Mouse (Mus musculus): ENCODE measurements around the gene Dennd5a.

Gene Dennd5a

DNA sequence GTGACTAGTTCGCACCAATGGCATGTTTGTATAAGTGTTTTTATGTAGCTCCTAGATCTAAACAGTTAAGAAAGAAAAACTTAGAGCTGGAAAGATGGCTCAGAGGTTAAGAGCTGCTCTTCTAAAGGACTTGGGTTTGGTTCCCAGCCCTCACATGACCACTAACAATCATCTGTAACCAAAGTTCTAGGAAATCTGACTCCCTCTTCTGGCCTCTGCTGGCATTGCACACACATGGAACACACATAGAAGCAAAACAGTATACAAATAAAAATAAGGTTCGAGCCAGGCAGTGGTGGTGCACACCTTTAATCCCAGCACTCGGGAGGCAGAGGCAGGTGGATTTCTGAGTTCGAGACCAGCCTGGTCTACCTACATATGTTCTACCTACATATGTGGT is 3.4 kb upstream of the Dennd5a start:
- no peak for DNase-seq

GRCm38 (mm10) chr7:109962596-109962995 is 2.3 kb upstream of the Dennd5a start:
- no peak for DNase-seq

DNA sequence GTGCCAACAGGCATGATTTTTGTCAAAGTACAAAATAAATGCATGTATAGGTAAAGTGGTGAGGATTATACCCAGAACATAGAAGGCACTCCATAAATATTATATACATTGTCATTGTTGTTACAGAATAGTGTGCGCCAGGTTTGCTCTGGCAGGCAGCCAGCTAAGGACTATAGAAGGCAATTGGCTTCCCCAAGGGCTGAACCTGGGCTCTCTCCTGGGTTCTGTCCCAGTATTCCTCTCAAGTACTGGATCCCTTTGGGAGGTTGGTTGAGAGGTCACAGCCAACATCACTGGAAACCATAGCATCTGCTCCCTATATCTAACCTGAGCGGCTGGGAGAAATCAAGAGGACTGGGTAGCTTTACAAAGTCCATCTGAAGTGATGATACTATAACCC is 1.3 kb upstream of the Dennd5a start:
- DNase-seq, result peak in 1 of 2 experiments; percentile 41

DNA sequence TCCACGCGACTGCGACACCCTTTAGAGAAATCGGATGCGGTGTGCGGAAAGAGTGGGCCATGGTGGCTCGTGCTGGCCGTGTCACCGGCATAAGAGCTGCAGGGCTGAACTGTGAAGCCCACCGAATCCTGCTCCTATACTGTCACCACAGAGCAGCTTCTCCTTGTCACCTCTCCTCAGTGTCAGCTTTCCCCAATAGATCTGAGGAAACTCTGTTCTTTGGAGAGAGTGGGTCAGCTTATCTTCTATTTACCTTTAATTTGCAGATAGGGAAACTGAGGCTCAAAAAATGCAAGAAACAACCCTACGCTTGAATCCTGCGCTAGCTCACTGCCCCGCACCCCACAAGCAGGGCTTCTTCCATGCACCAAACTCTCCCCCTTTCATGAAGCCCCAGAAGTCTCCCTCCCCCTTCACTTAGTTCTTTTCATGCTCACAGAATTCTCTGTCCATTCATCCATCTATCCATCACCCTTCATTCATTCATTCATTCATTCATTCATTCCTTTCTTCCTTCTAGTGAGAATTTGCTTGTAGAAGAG is 414 bp upstream of the Dennd5a start:
- no peak for DNase-seq

GRCm38 (mm10) chr7:109958843-109959715 is 1.2 kb downstream of the Dennd5a start:
- peak in 1 of 2 experiments; percentile 22 for DNase-seq

- no peak for DNase-seq
Measured at GRCm38 (mm10) chr7:109957996-109958789, 2.1 kb downstream of the Dennd5a start.

DNA sequence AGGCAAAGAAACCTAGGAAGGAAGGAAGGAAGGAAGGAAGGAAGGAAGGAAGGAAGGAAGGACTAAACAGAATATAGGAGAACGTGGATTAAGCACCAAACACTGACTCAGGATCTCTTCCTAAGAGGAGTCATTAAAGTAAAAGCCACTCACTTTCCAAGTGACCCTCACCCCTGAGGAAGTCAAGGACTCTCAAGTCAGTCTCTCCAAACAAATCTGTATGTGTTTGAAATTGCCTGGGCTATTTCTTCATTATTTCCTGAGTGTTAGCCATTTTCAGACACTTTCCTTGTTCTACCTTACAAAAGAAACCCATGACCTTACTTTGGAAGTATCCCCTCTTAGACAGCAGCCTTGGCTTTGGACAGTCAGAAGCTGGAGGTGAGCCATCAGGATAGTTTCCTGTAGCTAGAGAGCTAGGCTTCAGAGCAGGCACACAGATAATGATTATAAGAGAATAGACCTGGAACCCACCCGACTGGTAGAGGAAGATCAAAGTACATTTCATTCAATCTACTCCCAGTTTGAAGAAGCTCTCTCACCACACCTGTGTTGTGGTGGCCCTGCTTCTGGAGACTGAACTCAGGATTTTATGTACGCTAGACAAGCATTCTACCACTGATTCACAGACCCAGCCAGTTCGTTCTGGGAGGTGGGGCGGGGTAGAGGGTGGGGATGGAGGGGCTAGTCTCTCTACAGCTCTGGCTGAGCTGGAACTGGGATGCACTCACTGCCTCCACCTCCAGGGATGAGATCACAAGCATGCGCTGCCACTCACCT is 5.5 kb downstream of the Dennd5a start:
- DNase-seq, result no peak

DNA sequence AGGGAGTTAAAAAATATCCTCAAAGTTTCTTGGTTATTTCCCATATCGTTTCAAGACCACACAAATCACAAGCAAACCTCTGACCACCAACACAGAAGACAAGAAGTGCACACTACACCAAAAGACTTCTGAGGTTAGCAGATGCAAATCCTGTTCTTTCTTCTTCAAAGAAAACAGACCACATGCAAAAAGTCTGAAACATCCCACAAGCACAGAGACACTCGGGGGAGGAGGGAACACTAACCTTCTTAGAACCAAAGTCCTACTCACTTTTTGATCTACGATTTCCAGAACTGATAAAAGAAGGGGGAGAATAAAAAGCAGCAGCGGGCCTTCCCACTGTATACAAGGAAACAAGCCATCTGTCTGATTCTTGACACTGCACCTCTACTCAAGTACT is 9.0 kb downstream of the Dennd5a start:
- DNase-seq, result no peak

- no peak for DNase-seq
Measured at GRCm38 (mm10) chr7:109944421-109945034, 15.7 kb downstream of the Dennd5a start.

DNA sequence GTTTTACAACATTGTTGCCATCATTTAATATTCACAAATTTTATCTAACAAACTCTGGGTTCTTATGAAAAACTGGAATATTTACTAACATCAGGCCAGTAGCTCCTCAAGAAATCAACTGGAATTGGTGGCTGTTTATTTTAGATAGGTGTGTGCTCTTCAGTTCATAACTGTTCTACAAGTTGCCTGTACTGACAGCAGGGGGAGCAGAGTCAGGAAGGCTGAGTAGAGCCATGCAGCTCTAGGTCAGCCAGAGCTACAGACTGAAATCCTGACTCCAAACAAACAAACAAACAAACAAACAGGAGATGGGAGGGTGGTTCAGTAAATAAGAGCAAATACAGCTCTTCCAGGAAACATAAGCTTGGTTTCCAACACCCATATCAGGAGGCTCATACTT is 30.6 kb downstream of the Dennd5a start:
- DNase-seq, result no peak

DNA sequence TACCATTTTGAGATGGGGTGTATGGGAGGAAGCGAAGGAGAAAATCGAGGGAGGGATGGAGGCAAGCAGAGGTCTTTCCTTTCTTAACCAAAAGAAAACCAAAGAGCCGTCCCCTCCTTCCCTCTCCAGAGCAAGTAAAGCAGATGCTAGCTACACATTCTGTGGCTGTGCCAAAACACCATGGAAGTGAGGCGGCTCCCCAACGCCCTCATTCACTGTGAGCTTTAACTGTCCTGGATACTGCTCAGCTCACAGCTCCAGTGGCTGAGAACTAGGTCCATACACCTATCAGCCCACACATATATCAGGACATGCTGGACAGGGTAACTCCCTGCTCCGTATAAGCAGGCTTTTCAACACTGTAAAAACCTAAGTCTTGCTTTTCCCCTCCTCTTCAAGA is 31.9 kb downstream of the Dennd5a start:
- DNase-seq, result no peak

GRCm38 (mm10) chr7:109924965-109925364 is 35.3 kb downstream of the Dennd5a start:
- DNase-seq, result no peak

DNA sequence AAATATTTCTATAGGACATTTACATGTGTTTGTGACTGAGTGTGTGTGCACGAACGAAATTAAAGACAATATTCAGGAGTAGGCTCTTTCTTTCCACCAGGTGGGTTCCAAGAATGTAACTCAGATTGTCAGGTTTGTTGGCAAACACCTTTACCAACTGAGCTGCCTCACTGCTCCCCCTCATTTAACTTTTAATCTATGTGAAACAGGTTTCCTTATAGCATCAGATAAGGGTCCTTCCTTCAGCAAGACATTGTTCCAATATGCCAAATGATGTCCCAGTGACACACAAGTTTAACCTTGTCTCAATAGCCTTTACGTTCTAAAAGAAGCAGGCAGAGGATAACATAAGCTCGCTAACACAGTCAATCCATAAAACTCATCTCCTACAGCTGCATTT is 37.4 kb downstream of the Dennd5a start:
- DNase-seq, result no peak

GRCm38 (mm10) chr7:109906165-109906564 is 54.1 kb downstream of the Dennd5a start:
- no peak for DNase-seq

DNA sequence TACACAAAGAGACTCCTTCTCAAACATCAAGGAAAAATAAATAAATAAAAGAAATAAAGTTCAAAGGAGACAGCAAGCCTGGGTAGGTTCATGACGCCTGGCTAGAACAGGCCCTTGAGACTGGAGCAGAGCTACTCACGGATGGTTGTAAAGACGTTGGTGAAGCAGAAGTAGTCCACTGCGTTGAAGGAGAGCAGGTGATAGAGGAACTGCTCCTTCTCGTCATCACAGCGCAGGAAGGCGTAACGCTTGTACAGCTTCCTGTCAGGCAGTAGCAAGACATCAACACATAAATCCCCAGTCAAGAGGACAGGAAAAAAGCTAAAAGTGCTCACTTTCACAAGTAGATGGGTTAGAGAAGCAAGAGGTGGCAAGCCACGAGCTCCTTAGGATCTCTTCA is 59.3 kb downstream of the Dennd5a start:
- DNase-seq, result no peak

GRCm38 (mm10) chr7:109898911-109899310 is 61.4 kb downstream of the Dennd5a start:
- DNase-seq, result no peak

GRCm38 (mm10) chr7:109892530-109892929 is 67.7 kb downstream of the Dennd5a start:
- DNase-seq, result peak; percentile 70 to 76

DNA sequence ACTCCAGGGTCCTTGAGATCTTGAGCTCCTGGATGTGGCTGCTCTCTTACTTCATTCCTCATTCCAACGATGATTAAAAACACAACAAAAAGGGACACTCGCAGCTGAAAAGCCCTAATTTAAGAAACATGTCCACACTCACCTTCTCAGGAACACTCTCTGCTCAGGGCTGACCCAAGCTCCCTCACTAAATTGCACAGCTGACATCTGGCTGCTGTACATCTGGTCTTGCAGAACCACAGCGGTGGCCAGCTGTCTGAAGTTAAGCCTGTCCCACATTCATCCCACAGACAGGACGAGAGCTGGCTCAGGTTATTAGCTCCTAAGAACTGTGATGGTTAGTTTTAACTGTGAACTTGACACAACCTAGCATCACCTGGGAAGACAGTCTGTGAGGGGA is 68.5 kb downstream of the Dennd5a start:
- DNase-seq, result no peak

DNA sequence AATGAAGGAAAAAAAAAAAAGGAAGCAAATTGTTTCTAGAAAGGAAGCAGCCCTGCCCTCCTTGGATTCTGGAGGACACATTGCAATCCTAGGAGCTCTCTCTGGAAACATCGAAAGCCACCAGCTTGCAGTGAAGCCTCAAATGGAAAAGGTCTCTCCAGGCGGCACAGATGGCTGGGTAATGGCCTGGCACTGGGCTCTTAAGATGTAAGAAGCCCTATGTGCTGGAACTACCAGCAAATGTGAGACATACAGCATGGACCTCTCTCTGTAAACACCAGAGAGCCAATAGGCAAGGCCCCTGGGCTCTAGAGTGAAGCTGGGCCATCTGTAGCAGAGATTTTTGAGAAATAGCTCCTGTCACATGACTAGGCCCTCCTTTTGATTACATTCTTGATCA is 70.0 kb downstream of the Dennd5a start:
- peak; percentile 54 for DNase-seq

DNA sequence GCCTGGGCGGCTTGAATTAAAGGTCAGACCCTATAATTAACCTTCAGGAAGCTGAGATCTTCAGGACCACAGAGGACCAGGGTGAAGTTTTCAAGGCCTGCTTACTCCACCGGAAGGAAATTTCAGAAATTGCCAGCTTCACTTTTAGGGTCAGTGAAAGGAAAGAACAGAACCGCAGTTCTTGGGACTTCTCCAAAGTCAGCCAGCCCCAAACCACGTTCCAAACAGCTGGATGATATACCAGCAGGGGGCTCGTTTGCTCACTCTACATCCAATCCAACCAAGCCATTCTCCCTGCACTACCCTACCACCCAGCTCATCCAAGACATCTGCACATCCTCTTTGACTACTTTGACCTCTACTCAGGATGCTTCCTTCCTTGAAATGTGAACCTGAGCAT is 71.0 kb downstream of the Dennd5a start:
- no peak for DNase-seq

- no peak for DNase-seq
Measured at GRCm38 (mm10) chr7:109886249-109886648, 74.0 kb downstream of the Dennd5a start.

DNA sequence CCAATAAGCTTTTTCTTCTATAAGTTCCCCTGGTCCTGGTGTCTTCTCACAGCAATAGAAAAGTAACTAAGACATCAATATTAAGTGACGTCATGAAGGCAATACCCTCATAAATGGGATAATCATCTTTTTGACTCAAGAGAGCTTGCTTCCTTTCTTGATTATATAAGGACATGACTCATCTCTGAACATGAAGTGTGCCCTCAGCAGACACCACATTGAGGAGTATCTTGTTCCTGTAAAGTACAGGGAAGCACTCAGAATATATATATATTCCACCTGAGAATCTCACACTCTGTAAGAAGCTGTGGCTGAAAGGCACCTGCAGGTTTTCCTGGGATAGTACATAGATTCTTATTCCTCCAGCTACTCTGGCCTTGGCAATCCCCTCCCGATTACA is 77.7 kb downstream of the Dennd5a start:
- no peak for DNase-seq

Data from cerebellum, postnatal 36 days (tissue).